In genomic region chr11:77293673-77294072, GRCm38 (mm10) we compare ENCODE assay signal across 4 mouse cellular contexts.
ATAC-seq lines count a peak whose summit lies in the region.

No protein-coding gene starts in this region.

- 0 out of 2 replicates have a peak, but pooled peaks have one; percentile 15 for ATAC-seq in common myeloid progenitor, adult 5-6 weeks (replicated peaks; ENCODE audit: low read depth, poor library complexity, severe bottlenecking)
- peak; percentile 77; the same call in 1 of the 2 replicates for ATAC-seq in erythroblast, adult 5-6 weeks (replicated peaks; ENCODE audit: low FRiP score, poor library complexity, severe bottlenecking)
- ATAC-seq in erythroid progenitor cell, adult 5-6 weeks (replicated peaks; ENCODE audit: low FRiP score, poor library complexity, severe bottlenecking) = peak; percentile 65
- 0 out of 2 replicates have a peak, but pooled peaks have one; percentile 50 for ATAC-seq in megakaryocyte-erythroid progenitor cell, adult 5-6 weeks (replicated peaks; ENCODE audit: low FRiP score, low TSS enrichment, poor library complexity, severe bottlenecking)

Comparison
In these comparisons a context has a peak if more than half of its experiments do, and no peak if none do; other contexts are left out.
1. Peak in every context shown above with its lines: ATAC-seq.
2. ATAC-seq: peak in every context shown above with its lines; median percentile 77 in erythroblast, adult 5-6 weeks; 65 in erythroid progenitor cell, adult 5-6 weeks; 50 in megakaryocyte-erythroid progenitor cell, adult 5-6 weeks; 15 in common myeloid progenitor, adult 5-6 weeks.